Mouse (Mus musculus): ENCODE data around the gene Coch. TPM values are rescaled to one million over a fixed set of nuclear protein-coding genes. Genes with fewer than 3 reads are reported as not detected.
"Not testable (repeated sequence)": the region's sequence is repeated elsewhere in the genome, so short reads cannot be mapped to it uniquely, and the experiment has no call there.

The Coch gene
- polyA plus RNA-seq, 1 experiment from 2014 or later = 5.9 TPM

DNA sequence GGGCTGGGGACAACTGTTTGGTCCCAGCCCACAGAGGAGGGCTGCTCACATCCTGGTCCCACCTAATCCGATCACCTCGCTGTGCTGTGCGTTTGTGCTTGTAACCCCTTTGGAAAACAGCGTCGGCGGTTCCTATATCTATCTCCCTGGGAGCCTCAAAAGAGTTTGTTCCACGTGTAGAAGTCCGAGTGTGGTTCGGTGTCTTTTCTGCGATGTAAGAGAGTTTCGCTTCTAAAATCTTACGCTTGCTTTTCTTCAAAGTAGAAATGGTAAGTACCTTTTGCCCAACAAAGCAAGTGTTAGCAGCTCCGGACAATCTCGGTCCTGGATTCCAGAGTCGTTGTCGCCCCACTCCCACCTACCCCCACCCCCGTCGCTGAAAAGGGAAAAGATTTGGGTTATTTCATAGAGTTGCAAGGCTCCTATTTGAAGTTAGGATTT, 909 bp downstream of the Coch start:
- Histone ChIP-seq H3K9me3 (no peaks in the 10 kb centered on the region), H3K27ac (replicated peaks) (no peak overlapping the region), H3K36me3 (no peaks in the 10 kb centered on the region), H3K27me3 (peaks cover 48% of the 10 kb centered on the region), H3K4me1 (peaks cover 20% of the 10 kb centered on the region), H3K4me2 (replicated peaks) (peak overlapping the region; percentile 99), H3K4me3 (peak overlapping the region; percentile 58), H3K9ac (replicated peaks) (peak overlapping the region; percentile 68; the same call in 1 of the 2 replicates)
- WGBS = 2% methylated on average over 18 of the region's 18 CpGs
- no peak for ATAC-seq (ENCODE audit: low FRiP score, low read depth)

DNA sequence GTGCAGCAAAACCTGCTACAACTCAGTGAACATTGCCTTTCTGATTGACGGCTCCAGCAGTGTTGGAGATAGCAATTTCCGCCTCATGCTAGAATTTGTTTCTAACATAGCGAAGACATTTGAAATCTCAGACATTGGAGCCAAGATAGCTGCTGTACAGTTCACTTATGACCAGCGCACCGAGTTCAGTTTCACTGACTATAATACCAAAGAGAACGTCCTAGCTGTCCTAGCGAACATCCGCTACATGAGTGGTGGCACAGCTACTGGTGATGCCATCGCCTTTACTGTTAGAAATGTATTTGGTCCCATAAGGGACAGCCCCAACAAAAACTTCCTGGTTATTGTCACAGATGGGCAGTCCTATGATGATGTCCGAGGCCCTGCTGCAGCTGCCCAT, 10.2 kb downstream of the Coch start:
- H3K4me3 ChIP-seq = no peak overlapping the region
- no peaks in the 10 kb centered on the region for H3K4me1 ChIP-seq
- 90% methylated on average over 10 of the region's 10 CpGs for WGBS
- H3K9me3 ChIP-seq = no peaks in the 10 kb centered on the region
- H3K27me3 ChIP-seq = no peaks in the 10 kb centered on the region
- no peak overlapping the region for H3K9ac ChIP-seq (replicated peaks)
- peaks cover 26% of the 10 kb centered on the region for H3K36me3 ChIP-seq
- no peak for ATAC-seq (ENCODE audit: low FRiP score, low read depth)
- H3K4me2 ChIP-seq (replicated peaks) = no peak overlapping the region
- no peak overlapping the region for H3K27ac ChIP-seq (replicated peaks)

DNA sequence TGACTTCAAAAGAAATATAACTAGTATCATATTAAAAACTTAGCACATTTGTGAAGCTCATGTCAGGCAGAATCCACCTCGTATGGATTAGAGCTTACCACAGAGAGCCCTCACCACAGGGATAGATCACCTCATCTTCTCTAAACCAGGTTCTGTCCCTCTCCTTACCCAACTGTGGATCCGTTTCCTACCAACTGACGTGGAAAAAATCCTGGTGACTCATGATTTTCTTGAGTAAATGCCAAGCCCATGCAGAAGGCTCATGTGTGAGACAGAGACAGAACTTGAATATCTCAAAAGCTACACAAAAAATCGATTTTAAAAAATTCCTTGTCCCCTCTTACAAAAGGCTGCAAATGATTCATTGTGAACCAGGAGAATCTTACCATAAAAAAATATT, 13.0 kb downstream of the Coch start:
- Histone ChIP-seq H3K27ac (replicated peaks) (no peak overlapping the region), H3K4me1 (no peaks in the 10 kb centered on the region), H3K36me3 (peaks cover 33% of the 10 kb centered on the region), H3K4me2 (replicated peaks) (no peak overlapping the region), H3K9ac (replicated peaks) (no peak overlapping the region), H3K27me3 (no peaks in the 10 kb centered on the region), H3K4me3 (no peak overlapping the region), H3K9me3 (no peaks in the 10 kb centered on the region)
- ATAC-seq (ENCODE audit: low FRiP score, low read depth) = no peak
- WGBS = 91% methylated on average over 4 of the region's 4 CpGs

DNA sequence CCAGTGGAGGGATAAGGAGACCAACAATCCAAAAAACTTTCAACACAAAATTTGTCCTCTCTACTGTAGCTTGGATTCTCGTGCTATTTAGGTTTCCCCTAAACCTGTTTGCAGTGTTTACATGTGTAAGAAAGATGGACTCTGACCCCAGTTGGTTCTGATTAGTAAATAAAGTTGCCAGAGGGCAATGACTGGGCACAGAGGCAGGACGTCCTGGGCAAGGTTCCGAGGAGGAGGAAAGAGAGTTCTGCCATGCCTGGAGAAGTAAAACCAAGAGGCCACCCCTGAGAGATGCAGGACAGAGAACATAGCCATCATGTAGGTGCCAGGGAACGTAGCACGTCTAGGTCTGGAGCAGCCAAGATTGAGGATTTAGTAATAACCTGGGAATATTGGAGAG, 19.2 kb downstream of the Coch start:
- Histone ChIP-seq H3K4me3 (no peak overlapping the region), H3K4me2 (replicated peaks) (no peak overlapping the region), H3K27ac (replicated peaks) (no peak overlapping the region), H3K36me3 (peaks cover 54% of the 10 kb centered on the region), H3K9me3 (no peaks in the 10 kb centered on the region), H3K9ac (replicated peaks) (no peak overlapping the region), H3K4me1 (no peaks in the 10 kb centered on the region), H3K27me3 (no peaks in the 10 kb centered on the region)
- 95% methylated on average over 5 of the region's 5 CpGs for WGBS
- no peak for ATAC-seq (ENCODE audit: low FRiP score, low read depth)

DNA sequence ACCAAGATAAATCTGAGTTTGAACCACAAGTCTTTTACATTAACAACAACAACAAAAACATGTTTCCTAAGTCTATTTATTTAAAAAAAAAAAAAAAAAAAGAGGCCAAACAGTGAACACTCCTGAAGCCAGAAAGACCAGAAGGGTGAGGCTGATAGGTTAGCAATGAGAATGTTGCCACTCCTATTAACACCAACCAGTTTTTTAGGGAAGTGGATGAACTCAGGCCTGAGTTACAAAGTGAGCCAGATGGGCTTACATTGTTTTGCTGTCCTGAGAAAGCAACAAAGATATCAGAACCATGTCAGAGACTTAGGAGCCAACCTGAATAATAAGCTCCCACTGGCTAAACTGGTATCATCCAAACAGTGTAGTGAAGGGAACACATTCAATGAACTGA, 27.4 kb downstream of the Coch start:
- no peaks in the 10 kb centered on the region for H3K4me1 ChIP-seq
- no peak overlapping the region for H3K4me3 ChIP-seq
- no peak for ATAC-seq (ENCODE audit: low FRiP score, low read depth)
- H3K27me3 ChIP-seq = no peaks in the 10 kb centered on the region
- H3K36me3 ChIP-seq = peaks cover 38% of the 10 kb centered on the region
- no peaks in the 10 kb centered on the region for H3K9me3 ChIP-seq
- no peak overlapping the region for H3K9ac ChIP-seq (replicated peaks)
- H3K4me2 ChIP-seq (replicated peaks) = no peak overlapping the region
- no peak overlapping the region for H3K27ac ChIP-seq (replicated peaks)

DNA sequence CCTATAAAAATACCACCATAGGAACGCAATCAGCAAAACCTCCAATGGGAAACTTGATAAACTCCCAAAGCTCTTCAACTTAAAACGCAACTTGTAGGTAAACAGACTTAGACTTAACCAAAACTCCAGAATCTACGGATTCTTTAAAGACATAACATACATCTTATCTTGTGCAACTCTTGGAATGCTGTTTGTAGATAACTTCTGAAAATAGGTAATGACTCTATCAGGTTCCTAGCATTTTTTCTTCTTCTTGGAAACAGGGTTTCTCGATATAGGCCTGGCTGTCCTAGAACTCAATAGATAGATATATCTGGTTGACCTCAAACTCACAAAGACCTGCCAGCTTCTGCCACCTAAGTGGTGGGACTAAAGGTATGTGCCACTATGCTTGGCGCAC, 28.0 kb downstream of the Coch start:
- H3K4me3 ChIP-seq = no peak overlapping the region
- no peak overlapping the region for H3K4me2 ChIP-seq (replicated peaks)
- H3K9ac ChIP-seq (replicated peaks) = no peak overlapping the region
- no peak overlapping the region for H3K27ac ChIP-seq (replicated peaks)
- 99% methylated on average over 5 of the region's 5 CpGs for WGBS
- no peaks in the 10 kb centered on the region for H3K9me3 ChIP-seq
- no peaks in the 10 kb centered on the region for H3K4me1 ChIP-seq
- no peak for ATAC-seq (ENCODE audit: low FRiP score, low read depth)
- H3K36me3 ChIP-seq = peaks cover 36% of the 10 kb centered on the region
- H3K27me3 ChIP-seq = no peaks in the 10 kb centered on the region

DNA sequence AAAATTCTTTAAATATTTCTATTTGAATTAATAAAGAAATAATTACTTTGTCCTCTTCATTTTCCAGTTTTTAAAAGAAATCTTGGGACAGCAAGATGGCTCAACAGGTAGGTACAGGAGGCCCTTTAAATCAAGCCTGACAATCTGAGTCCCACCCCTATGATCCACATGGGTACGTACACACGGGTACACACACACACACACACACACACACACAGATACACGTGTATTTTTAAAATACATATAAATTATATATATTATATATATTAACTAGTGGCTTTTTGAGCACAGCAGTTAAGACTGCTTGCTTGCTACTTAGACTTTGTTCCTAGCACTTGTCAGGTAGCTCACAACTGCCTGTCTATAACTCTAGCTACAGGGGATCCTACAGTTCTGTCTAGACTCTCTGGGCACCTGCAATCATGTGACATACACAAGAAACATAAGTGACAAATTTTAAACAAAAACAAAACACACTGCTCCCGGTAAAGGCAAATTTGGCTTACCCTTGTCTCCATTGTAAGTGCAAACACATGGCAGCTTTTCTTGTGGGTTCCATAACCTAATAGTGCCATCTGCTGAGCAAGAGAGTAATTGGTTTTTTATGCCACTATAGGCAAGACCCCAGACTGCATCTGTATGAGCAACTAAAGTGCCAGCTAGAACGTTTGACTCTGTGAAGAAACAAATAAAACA, 29.7 kb downstream of the Coch start:
- Histone ChIP-seq H3K27ac (replicated peaks) (no peak overlapping the region), H3K4me3 (no peak overlapping the region), H3K4me1 (no peaks in the 10 kb centered on the region), H3K27me3 (no peaks in the 10 kb centered on the region), H3K4me2 (replicated peaks) (no peak overlapping the region), H3K36me3 (peaks cover 28% of the 10 kb centered on the region; the same call in 1 of the 2 replicates), H3K9me3 (no peaks in the 10 kb centered on the region), H3K9ac (replicated peaks) (no peak overlapping the region)
- ATAC-seq (ENCODE audit: low FRiP score, low read depth) = peak; percentile 54; the same call in 1 of the 2 replicates
- WGBS = 84% methylated on average over 5 of the region's 5 CpGs

DNA sequence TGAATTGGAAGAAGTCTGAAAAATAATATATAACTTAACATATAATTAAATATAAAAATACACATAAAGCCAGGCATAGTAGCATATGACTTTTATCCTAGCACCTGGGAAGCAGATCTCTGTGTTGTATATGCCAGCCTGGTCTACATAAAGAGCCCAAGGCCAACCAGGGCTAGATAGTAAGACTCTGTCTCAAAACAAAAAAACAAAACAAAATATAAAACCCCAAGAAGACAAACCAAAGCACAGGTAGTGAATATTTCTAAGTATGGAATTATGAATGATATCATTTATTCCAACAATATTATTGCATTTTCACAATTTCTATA, 30.2 kb downstream of the Coch start:
- Histone ChIP-seq H3K9me3 (no peaks in the 10 kb centered on the region), H3K4me3 (no peak overlapping the region), H3K36me3 (peaks cover 24% of the 10 kb centered on the region; the same call in 1 of the 2 replicates), H3K27ac (replicated peaks) (no peak overlapping the region), H3K9ac (replicated peaks) (no peak overlapping the region), H3K27me3 (no peaks in the 10 kb centered on the region), H3K4me2 (replicated peaks) (no peak overlapping the region), H3K4me1 (no peaks in the 10 kb centered on the region)
- no peak for ATAC-seq (ENCODE audit: low FRiP score, low read depth)

DNA sequence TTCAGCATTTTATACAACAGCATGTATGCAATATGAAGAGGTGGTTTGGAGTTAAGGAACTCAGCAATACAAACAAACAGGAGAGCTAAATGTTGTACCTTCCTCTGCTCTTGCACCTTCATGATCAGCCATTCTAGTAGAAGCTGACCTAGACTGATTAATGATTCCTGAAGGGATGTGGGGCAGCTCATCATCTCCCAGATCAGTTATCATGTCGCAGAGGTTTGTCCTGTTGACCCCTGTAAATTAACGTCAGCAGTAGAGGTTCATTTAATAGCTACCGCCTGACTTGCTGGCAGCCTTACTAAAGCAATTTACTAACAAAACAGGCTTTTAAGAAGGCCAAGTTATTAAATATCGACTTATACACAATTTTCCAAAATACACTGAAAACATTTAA, 40.3 kb downstream of the Coch start:
- Histone ChIP-seq H3K36me3 (no peaks in the 10 kb centered on the region), H3K27ac (replicated peaks) (no peak overlapping the region), H3K4me2 (replicated peaks) (no peak overlapping the region), H3K4me1 (no peaks in the 10 kb centered on the region), H3K9ac (replicated peaks) (no peak overlapping the region), H3K9me3 (no peaks in the 10 kb centered on the region), H3K4me3 (no peak overlapping the region), H3K27me3 (no peaks in the 10 kb centered on the region)
- ATAC-seq (ENCODE audit: low FRiP score, low read depth) = no peak
- 90% methylated on average over 4 of the region's 4 CpGs for WGBS

DNA sequence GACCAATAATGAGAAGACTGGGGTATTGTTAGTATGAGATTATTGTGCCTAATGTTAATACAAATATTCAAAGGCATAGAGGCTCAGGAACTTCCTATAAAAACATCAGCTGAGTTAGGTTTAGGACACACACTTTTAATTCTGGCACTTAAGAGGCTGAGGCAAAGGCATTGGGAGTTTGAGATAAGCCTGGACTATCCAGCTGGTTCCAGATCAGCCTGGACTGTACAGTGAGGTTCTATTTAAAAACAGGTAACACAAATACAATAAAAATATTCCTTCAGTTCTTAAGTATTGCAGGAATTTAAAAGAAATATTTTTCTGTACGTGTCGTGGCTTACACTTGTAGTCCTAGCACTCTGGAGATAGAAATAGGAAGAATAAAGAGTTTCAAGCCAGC, 43.1 kb downstream of the Coch start:
- H3K9me3 ChIP-seq = no peaks in the 10 kb centered on the region
- H3K36me3 ChIP-seq = no peaks in the 10 kb centered on the region
- no peak overlapping the region for H3K4me2 ChIP-seq (replicated peaks)
- H3K4me3 ChIP-seq = no peak overlapping the region
- no peaks in the 10 kb centered on the region for H3K4me1 ChIP-seq
- no peaks in the 10 kb centered on the region for H3K27me3 ChIP-seq
- WGBS = 93% methylated on average over 2 of the region's 2 CpGs
- no peak overlapping the region for H3K9ac ChIP-seq (replicated peaks)
- no peak for ATAC-seq (ENCODE audit: low FRiP score, low read depth)
- no peak overlapping the region for H3K27ac ChIP-seq (replicated peaks)

DNA sequence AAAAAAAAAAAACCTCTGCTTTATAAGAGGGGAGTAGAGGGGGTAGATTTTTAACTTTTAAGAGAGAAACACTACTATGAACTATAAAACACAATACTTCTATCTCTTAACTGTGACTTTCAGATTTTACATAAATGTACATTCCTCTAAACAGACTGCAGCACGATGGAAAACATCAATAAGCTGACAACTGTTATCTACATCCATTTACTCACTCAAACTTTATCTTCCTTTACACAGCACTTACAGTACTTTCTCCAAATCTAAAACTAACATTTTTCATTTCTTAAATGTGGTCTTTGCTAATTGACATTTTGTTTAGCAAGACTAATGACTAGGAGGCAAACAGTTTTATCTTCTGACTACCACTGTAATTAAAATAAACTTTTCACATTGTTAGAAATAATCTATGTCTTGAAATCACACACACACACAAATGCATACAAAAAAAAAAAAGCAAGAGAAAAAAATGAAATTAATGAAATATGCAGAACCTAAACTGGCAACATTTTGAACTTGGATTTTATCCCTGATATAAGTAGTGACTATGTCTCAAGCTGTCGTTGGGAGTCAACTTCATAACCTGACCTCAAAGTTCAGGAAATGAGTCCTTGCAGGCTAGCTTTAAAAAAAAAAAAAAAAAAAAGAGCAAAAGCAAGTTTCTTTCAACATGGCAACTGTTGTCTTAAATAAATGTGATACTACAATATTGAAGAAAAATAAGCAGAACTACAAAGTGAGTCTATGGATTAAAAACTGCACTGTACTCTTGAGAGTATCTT, 43.7 kb downstream of the Coch start:
- H3K36me3 ChIP-seq = no peaks in the 10 kb centered on the region
- no peaks in the 10 kb centered on the region for H3K9me3 ChIP-seq
- no peaks in the 10 kb centered on the region for H3K4me1 ChIP-seq
- H3K4me2 ChIP-seq (replicated peaks) = no peak overlapping the region
- no peak for ATAC-seq (ENCODE audit: low FRiP score, low read depth)
- no peak overlapping the region for H3K4me3 ChIP-seq
- WGBS = 86% methylated on average over 2 of the region's 2 CpGs
- no peak overlapping the region for H3K9ac ChIP-seq (replicated peaks)
- H3K27ac ChIP-seq (replicated peaks) = no peak overlapping the region
- no peaks in the 10 kb centered on the region for H3K27me3 ChIP-seq

DNA sequence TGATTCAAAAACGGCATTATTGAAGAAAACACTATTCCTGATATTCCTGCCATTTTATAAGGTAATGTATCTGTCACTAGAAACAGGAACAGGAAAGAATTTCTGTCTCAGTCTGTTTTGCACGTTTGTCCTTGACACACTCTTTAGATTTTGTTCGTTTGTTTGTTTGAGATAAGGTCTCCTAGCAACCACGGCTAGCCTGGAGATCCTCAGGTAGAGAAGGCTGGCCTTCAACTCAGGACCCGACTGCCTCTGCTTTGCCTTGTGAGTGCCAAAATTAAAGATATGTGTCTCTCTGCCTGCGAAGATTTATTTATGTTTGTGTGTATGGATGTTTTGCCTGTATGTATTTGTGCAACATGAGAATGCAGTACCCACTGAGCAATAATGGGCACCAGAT, 48.7 kb downstream of the Coch start:
- Histone ChIP-seq H3K9me3 (no peaks in the 10 kb centered on the region), H3K27me3 (no peaks in the 10 kb centered on the region), H3K4me3 (no peak overlapping the region), H3K27ac (replicated peaks) (no peak overlapping the region), H3K9ac (replicated peaks) (no peak overlapping the region), H3K4me1 (no peaks in the 10 kb centered on the region), H3K4me2 (replicated peaks) (no peak overlapping the region), H3K36me3 (no peaks in the 10 kb centered on the region)
- no peak for ATAC-seq (ENCODE audit: low FRiP score, low read depth)
- WGBS = 74% methylated on average over 6 of the region's 6 CpGs

DNA sequence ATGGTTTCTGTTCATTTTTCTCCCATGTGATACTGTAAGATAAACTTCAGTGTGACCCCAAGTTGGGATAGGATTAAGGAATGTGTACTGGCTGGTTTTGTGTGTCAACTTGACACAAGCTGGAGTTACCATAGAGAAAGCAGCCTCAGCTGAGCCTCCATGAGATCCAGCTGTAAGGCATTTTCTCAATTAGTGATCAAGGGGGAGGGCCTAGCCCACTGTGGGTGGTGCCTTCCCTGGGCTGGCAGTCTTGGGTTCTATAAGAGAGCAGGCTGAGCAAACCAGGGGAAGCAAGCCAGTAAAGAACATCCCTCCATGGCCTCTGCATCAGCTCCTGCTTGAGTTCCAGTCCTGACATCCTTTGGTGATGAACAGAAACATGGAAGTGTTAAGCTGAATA, 56.3 kb downstream of the Coch start:
- H3K4me1 ChIP-seq; H3K4me3 ChIP-seq; H3K27ac ChIP-seq (replicated peaks); H3K9me3 ChIP-seq; H3K9ac ChIP-seq (replicated peaks); ATAC-seq (ENCODE audit: low FRiP score, low read depth); H3K4me2 ChIP-seq (replicated peaks); H3K27me3 ChIP-seq: not testable (repeated sequence)
- peaks cover 29% of the 10 kb centered on the region for H3K36me3 ChIP-seq
